Mouse (Mus musculus): ENCODE results near the gene Slfn3.

Slfn3 gene

DNA sequence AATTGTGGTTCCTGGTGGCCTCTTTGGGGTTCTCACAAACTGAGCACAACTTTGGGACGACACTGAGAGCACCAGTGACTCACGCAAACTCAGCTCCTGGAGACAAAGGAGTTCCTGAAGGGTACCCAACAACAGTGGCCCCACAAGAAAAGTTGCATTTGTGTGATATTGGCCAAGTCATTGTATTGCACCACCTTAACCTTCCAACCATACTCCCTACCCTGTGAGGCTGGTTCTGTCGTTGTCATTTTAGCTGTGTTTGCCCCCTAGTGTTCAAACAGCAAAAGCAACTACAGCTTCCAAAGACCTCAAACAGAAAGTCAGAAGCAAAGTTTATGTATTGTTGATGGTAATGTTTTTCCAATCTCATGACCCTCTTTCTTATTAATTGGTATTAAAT, 72.0 kb downstream of the Slfn3 start:
- no peak for TF ChIP-seq GATA4 (IDR thresholded peaks at IDR 0.05; ENCODE audit: insufficient replicate concordance, low read length)
